Mouse (Mus musculus) lung, postnatal 14 days (tissue): ENCODE results near the gene Ankrd52.
A peak's percentile ranks its signal among the peaks of the same experiment; 100 is the strongest.

Experiments
- DNase-seq: peaks from one replicate; pipeline ENCODE4 v3.0.0; 2021

Ankrd52 gene

GRCm38 (mm10) chr10:128408591-128409535, 31.9 kb downstream of the Ankrd52 start:
- peak; percentile 7 for DNase-seq

- DNase-seq: peak; percentile 99
These were observed 33.0 kb downstream of the Ankrd52 start for GRCm38 (mm10) chr10:128409692-128410559.

- DNase-seq: no peak
These were observed 33.6 kb downstream of the Ankrd52 start for GRCm38 (mm10) chr10:128410560-128410845.

- peak; percentile 97 for DNase-seq
These were observed 34.5 kb downstream of the Ankrd52 start, which contains the start of the genes Nabp2 and Rnf41 for GRCm38 (mm10) chr10:128411211-128412054. Nabp2 (minus strand) TSS chr10:128411492. Rnf41 (plus strand) TSS chr10:128411657.

GRCm38 (mm10) chr10:128412055-128412381, 35.1 kb downstream of the Ankrd52 start:
- DNase-seq: peak; percentile 60

- DNase-seq: no peak
These were observed 35.6 kb downstream of the Ankrd52 start for GRCm38 (mm10) chr10:128412558-128412957.

- DNase-seq: no peak
These were observed 36.2 kb downstream of the Ankrd52 start for GRCm38 (mm10) chr10:128413076-128413475.

- no peak for DNase-seq
These were observed 37.9 kb downstream of the Ankrd52 start for GRCm38 (mm10) chr10:128414848-128415247.

GRCm38 (mm10) chr10:128422426-128422825, 45.5 kb downstream of the Ankrd52 start:
- no peak for DNase-seq

GRCm38 (mm10) chr10:128424604-128425003, 47.7 kb downstream of the Ankrd52 start:
- DNase-seq: no peak

GRCm38 (mm10) chr10:128425260-128425659, 48.3 kb downstream of the Ankrd52 start:
- no peak for DNase-seq

- no peak for DNase-seq
These were observed 52.1 kb downstream of the Ankrd52 start for GRCm38 (mm10) chr10:128429052-128429451.

- DNase-seq: no peak
These were observed 52.5 kb downstream of the Ankrd52 start for GRCm38 (mm10) chr10:128429454-128429853.

- no peak for DNase-seq
These were observed 56.5 kb downstream of the Ankrd52 start for GRCm38 (mm10) chr10:128433417-128433816.

GRCm38 (mm10) chr10:128434681-128435080, 57.8 kb downstream of the Ankrd52 start:
- no peak for DNase-seq

GRCm38 (mm10) chr10:128435186-128435823, 58.4 kb downstream of the Ankrd52 start:
- peak; percentile 60 for DNase-seq

- DNase-seq: no peak
These were observed 59.0 kb downstream of the Ankrd52 start for GRCm38 (mm10) chr10:128435873-128436272.

- no peak for DNase-seq
These were observed 59.5 kb downstream of the Ankrd52 start for GRCm38 (mm10) chr10:128436376-128436775.

- peak; percentile 25 for DNase-seq
These were observed 61.9 kb downstream of the Ankrd52 start for GRCm38 (mm10) chr10:128438675-128439279.

GRCm38 (mm10) chr10:128440407-128440806, 63.5 kb downstream of the Ankrd52 start:
- DNase-seq: peak; percentile 25

GRCm38 (mm10) chr10:128441324-128442119, 64.6 kb downstream of the Ankrd52 start:
- DNase-seq: no peak
